Mouse (Mus musculus) cerebellum, adult 8-10 months (tissue): Measurements from ENCODE around the gene Carm1.
"Not testable (repeated sequence)": the region's sequence is repeated elsewhere in the genome, so short reads cannot be mapped to it uniquely, and the experiment has no call there.

Experiments
- DNase-seq: peaks from one replicate; pipeline ENCODE4 v3.0.0; 2022

Gene Carm1

GRCm38 (mm10) chr9:21546789-21547074 is at the start of gene Carm1:
Carm1 (plus strand) TSS chr9:21546894.
- DNase-seq: no peak

- DNase-seq: no peak
Measured at GRCm38 (mm10) chr9:21497050-21497542, 49.6 kb upstream of the Carm1 start.

GRCm38 (mm10) chr9:21497664-21498063 is 49.0 kb upstream of the Carm1 start:
- no peak for DNase-seq

GRCm38 (mm10) chr9:21498284-21498902 is 48.3 kb upstream of the Carm1 start:
- no peak for DNase-seq

GRCm38 (mm10) chr9:21503352-21503751 is 43.3 kb upstream of the Carm1 start:
- no peak for DNase-seq

GRCm38 (mm10) chr9:21505767-21506166 is 40.9 kb upstream of the Carm1 start:
- no peak for DNase-seq

GRCm38 (mm10) chr9:21507753-21508430 is 38.8 kb upstream of the Carm1 start:
- DNase-seq: no peak

GRCm38 (mm10) chr9:21508871-21509404 is 37.8 kb upstream of the Carm1 start:
- DNase-seq: peak; percentile 35

GRCm38 (mm10) chr9:21509772-21510688 is 36.7 kb upstream of the Carm1 start, which contains the start of gene Tmed1:
Tmed1 (minus strand) TSS chr9:21510252.
- peak; percentile 94 for DNase-seq

GRCm38 (mm10) chr9:21510689-21511015 is 36.0 kb upstream of the Carm1 start:
- DNase-seq: no peak

GRCm38 (mm10) chr9:21511052-21511451 is 35.6 kb upstream of the Carm1 start:
- DNase-seq: peak; percentile 19

GRCm38 (mm10) chr9:21513466-21513865 is 33.2 kb upstream of the Carm1 start:
- no peak for DNase-seq

GRCm38 (mm10) chr9:21517947-21518495 is 28.7 kb upstream of the Carm1 start:
- no peak for DNase-seq

GRCm38 (mm10) chr9:21518690-21519089 is 28.0 kb upstream of the Carm1 start:
- not testable (repeated sequence) for DNase-seq

GRCm38 (mm10) chr9:21525142-21525936 is 21.4 kb upstream of the Carm1 start:
- DNase-seq: no peak

- DNase-seq: no peak
Measured at GRCm38 (mm10) chr9:21525937-21526633, 20.6 kb upstream of the Carm1 start, which contains the start of gene AB124611. AB124611 (plus strand) TSS chr9:21526176.

GRCm38 (mm10) chr9:21526634-21526944 is 20.1 kb upstream of the Carm1 start:
- no peak for DNase-seq

GRCm38 (mm10) chr9:21527100-21527801 is 19.4 kb upstream of the Carm1 start:
- no peak for DNase-seq

- DNase-seq: no peak
Measured at GRCm38 (mm10) chr9:21527917-21528324, 18.8 kb upstream of the Carm1 start.

GRCm38 (mm10) chr9:21536501-21536900 is 10.2 kb upstream of the Carm1 start:
- DNase-seq: no peak

- no peak for DNase-seq
Measured at GRCm38 (mm10) chr9:21537009-21537408, 9.7 kb upstream of the Carm1 start.
